Mouse (Mus musculus) embryonic facial prominence, embryonic 11.5 days (tissue): ENCODE measurements around the gene Serpinb13. TPM values are rescaled to one million over a fixed set of nuclear protein-coding genes. Genes with fewer than 3 reads are reported as not detected.

Experiments
- polyA plus RNA-seq: library from polyadenylated mRNA; unstranded; fragments of >200 nt; fragmentation: Nextera tagmentation; extraction: Ambion mirVana; gene quantifications from 2 replicates; pipeline ENCODE4 v1.2.1, GENCODE M21; 2014

Serpinb13 gene
- polyA plus RNA-seq, 1 experiment from 2014 or later: not detected

Other genes with a start within 250 kb of the Serpinb13 start
- gene Kdsr, start 221.3 kb upstream of the Serpinb13 start, polyA plus RNA-seq: 12.1 and 12.9 TPM in 2 replicates
- gene Vps4b, start 184.3 kb upstream of the Serpinb13 start, polyA plus RNA-seq: 87.8 and 90.2 TPM in 2 replicates
- 0.42 and 0.46 TPM in 2 replicates for gene Serpinb5, start 119.8 kb upstream of the Serpinb13 start, polyA plus RNA-seq
- not detected in 2 replicates for gene Serpinb12, start 46.5 kb upstream of the Serpinb13 start, polyA plus RNA-seq
- not detected in 2 replicates for gene Serpinb3a, start 71.3 kb downstream of the Serpinb13 start, polyA plus RNA-seq
- gene Serpinb3d, start 102.5 kb downstream of the Serpinb13 start, polyA plus RNA-seq: not detected in 2 replicates